Mouse (Mus musculus): ENCODE data around the gene Tcap. TPM values are rescaled to one million over a fixed set of nuclear protein-coding genes. Genes with fewer than 3 reads are reported as not detected.
A peak's percentile ranks its signal among the peaks of the same experiment; 100 is the strongest.
"Not testable (repeated sequence)": the region's sequence is repeated elsewhere in the genome, so short reads cannot be mapped to it uniquely, and the experiment has no call there.

Tcap gene
- polyA plus RNA-seq, 1 experiment from 2014 or later = 18.1 TPM

DNA sequence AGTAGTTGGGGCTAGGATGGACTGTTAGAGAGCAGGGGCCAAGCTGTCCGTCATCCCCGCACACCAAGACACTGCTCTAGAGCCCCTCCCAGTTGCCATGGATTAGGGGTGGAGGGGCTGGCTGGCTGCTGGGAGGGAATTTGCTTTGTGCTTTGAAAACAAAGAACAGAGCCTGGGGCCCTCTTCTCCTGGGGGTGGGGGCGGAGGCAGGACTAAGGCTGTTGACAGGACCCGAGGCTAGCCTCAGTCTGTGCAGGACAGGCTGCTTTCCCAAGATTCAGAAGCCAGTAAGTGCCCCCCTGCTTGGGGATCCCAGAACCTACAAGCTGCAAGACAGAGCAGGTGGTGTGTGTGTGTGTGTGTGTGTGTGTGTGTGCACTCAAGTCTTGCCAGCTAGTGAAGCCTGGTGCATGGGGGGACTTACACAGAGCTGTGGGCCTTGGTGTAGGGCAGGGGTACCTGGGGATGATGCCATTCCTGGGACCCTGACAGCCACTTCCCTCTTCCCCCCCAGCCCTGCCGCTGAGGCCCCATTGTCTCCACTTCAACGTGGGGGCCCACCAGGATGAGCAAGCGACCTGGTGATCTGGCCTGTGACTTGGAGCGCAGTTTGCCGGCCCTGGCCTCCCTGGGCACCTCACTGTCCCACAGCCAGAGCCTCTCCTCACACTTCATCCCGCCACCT is 11.9 kb upstream of the Tcap start:
- 62% methylated on average over 10 of the region's 10 CpGs for WGBS
- Histone ChIP-seq H3K27ac (no peak overlapping the region), H3K9ac (no peak overlapping the region), H3K36me3 (peaks cover 36% of the 10 kb centered on the region), H3K4me1 (0 out of 2 replicates have a peak, but pooled peaks cover 6% of the 10 kb centered on the region), H3K9me3 (no peaks in the 10 kb centered on the region), H3K4me3 (no peak overlapping the region), H3K4me2 (no peak overlapping the region), H3K27me3 (no peaks in the 10 kb centered on the region)
- no peak for ATAC-seq (ENCODE audit: insufficient number of reproducible peaks, low FRiP score, low TSS enrichment, low read depth)

DNA sequence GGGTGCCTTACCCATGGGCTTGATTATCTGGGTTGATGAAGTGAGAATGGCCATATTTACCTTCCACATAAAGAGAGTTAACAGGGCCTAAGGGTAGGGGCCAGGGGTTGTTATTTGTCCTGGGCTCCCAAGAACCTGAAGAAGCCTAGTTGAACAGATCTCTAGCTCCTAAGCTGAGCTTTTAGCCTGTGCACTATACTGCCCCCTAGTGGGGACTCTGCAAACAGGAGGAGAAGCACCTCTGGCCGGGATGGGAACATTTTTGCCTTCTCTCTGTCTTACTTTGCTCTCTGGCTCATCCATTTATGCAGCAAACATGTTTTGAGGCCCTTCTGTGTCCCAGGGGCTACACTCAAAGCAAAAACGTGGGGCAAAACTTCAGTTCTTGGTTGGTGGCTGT is 11.2 kb upstream of the Tcap start:
- Histone ChIP-seq H3K36me3 (peaks cover 43% of the 10 kb centered on the region), H3K4me2 (no peak overlapping the region), H3K4me1 (0 out of 2 replicates have a peak, but pooled peaks cover 6% of the 10 kb centered on the region), H3K9me3 (no peaks in the 10 kb centered on the region), H3K27ac (no peak overlapping the region), H3K27me3 (no peaks in the 10 kb centered on the region), H3K9ac (no peak overlapping the region), H3K4me3 (no peak overlapping the region)
- no peak for ATAC-seq (ENCODE audit: insufficient number of reproducible peaks, low FRiP score, low TSS enrichment, low read depth)
- 6% methylated on average over 2 of the region's 2 CpGs for WGBS

DNA sequence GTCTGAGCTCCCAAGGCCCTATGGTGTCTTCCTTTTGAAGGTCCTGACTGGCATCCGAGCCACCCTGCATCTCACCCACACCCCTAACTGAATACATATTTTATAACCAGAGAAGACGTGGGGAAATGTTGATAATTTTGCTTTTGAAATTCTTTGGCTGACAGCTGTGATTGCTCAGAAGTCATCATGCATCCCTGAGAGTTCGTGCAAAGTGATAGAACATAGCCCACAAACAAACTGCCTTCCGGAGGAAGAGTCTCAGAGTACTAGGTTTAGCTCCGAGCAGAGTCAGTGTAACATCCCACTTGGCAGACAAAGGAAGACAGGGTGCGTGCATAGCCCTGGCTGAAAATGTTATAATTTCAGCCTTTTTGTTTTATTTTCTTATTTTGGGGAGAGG is 10.4 kb upstream of the Tcap start:
- H3K36me3 ChIP-seq = peaks cover 52% of the 10 kb centered on the region
- H3K4me2 ChIP-seq = no peak overlapping the region
- H3K9ac ChIP-seq = no peak overlapping the region
- no peak overlapping the region for H3K27ac ChIP-seq
- WGBS = 92% methylated on average over 6 of the region's 6 CpGs
- no peak for ATAC-seq (ENCODE audit: insufficient number of reproducible peaks, low FRiP score, low TSS enrichment, low read depth)
- no peaks in the 10 kb centered on the region for H3K9me3 ChIP-seq
- no peaks in the 10 kb centered on the region for H3K27me3 ChIP-seq
- 0 out of 2 replicates have a peak, but pooled peaks cover 6% of the 10 kb centered on the region for H3K4me1 ChIP-seq
- H3K4me3 ChIP-seq = no peak overlapping the region

DNA sequence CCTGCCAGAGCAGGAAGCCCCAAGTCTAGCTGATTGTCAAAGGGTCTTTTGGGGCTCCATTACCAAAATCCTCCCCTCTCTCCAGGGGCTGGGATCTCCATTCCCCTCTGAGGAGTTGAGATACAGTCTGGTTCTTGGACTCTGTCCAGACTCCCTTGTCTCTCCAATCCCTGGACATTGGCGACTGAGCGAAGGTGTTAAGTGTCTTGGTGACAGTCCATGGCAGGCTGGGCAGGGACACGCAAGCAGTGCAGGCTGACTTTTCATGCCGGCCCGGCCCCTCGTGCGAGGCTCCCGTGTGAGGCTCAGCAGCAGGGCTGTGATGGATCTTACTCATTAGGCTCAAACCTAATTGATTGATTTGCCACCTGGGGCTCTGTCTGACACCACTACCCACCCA is 9.3 kb upstream of the Tcap start:
- Histone ChIP-seq H3K9ac (no peak overlapping the region), H3K4me3 (no peak overlapping the region), H3K27ac (no peak overlapping the region), H3K9me3 (no peaks in the 10 kb centered on the region), H3K4me2 (no peak overlapping the region), H3K4me1 (0 out of 2 replicates have a peak, but pooled peaks cover 6% of the 10 kb centered on the region), H3K27me3 (no peaks in the 10 kb centered on the region), H3K36me3 (peaks cover 62% of the 10 kb centered on the region)
- no peak for ATAC-seq (ENCODE audit: insufficient number of reproducible peaks, low FRiP score, low TSS enrichment, low read depth)
- WGBS = 84% methylated on average over 8 of the region's 8 CpGs

DNA sequence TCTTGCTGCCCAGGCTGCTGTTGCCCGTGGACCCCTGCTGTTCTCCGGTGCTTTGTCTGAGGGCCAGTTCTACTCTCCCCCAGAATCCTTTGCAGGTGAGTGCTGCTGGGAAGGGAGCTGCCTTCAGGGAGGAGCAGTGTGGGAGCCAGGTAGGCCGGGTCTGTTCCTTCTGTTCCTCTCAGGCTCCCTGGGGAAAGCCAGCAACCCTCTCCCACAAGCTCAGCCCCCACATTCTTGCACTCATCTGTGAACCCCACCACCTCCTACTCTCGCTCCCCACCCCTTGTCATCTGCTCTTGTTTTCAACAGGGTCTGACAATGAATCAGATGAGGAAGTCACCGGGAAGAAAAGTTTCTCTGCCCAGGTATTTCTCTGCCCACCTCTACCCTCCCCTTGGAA is 6.9 kb upstream of the Tcap start:
- WGBS = 74% methylated on average over 5 of the region's 5 CpGs
- Histone ChIP-seq H3K4me1 (no peaks in the 10 kb centered on the region), H3K9ac (no peak overlapping the region), H3K36me3 (peaks cover 83% of the 10 kb centered on the region), H3K27me3 (no peaks in the 10 kb centered on the region), H3K4me3 (no peak overlapping the region), H3K9me3 (no peaks in the 10 kb centered on the region), H3K27ac (no peak overlapping the region), H3K4me2 (no peak overlapping the region)
- ATAC-seq (ENCODE audit: insufficient number of reproducible peaks, low FRiP score, low TSS enrichment, low read depth) = no peak

DNA sequence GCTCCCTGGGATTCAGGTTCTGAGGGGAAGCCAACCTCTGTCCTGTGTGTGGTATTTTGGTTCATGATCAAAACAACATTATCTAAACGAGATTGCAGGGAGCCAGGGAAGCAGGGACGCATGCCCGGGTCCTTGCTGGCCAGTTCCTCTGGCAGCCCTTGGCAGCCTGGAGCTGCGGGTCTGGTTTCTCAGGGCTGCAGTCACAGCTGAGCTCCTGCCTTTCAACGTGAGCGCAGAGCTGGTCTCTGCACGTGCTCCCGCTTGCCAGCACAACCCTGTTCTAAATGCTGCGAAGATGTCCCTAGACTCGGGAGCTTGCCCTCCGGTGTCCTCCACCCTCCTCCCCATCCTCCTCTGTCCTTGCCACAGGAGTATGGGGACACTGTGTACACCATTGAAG is 5.8 kb upstream of the Tcap start:
- Histone ChIP-seq H3K36me3 (peaks cover 84% of the 10 kb centered on the region), H3K4me2 (no peak overlapping the region), H3K4me3 (no peak overlapping the region), H3K9me3 (no peaks in the 10 kb centered on the region), H3K9ac (no peak overlapping the region), H3K4me1 (no peaks in the 10 kb centered on the region), H3K27ac (no peak overlapping the region), H3K27me3 (no peaks in the 10 kb centered on the region)
- 74% methylated on average over 11 of the region's 11 CpGs for WGBS
- ATAC-seq (ENCODE audit: insufficient number of reproducible peaks, low FRiP score, low TSS enrichment, low read depth) = no peak

DNA sequence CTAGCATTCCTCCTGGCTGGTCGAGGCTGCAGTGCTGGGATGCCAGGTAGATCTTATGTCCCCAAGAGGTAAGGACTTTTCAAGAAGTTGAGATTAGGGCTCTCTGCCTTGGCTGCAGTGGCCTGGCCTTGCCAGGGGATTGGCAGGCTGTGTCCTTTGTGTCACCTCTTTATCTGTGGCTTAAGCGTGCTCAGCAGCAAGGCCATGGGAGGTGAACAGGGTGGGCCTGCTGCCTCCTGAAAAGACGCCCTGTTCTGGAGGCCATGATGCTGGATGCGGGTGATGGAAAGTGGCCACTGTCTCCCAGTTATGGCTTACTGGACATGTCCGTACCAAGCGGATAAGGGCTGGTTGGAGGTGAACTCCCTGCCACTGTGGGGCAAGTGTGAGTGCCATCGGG is 4.2 kb upstream of the Tcap start:
- no peaks in the 10 kb centered on the region for H3K9me3 ChIP-seq
- whole genome bisulfite sequencing = 93% methylated on average over 7 of the region's 7 CpGs
- ATAC-seq (ENCODE audit: insufficient number of reproducible peaks, low FRiP score, low TSS enrichment, low read depth) = no peak
- no peaks in the 10 kb centered on the region for H3K4me1 ChIP-seq
- no peak overlapping the region for H3K27ac ChIP-seq
- no peak overlapping the region for H3K4me3 ChIP-seq
- H3K9ac ChIP-seq = no peak overlapping the region
- H3K4me2 ChIP-seq = no peak overlapping the region
- peaks cover 71% of the 10 kb centered on the region for H3K36me3 ChIP-seq
- peaks cover 13% of the 10 kb centered on the region for H3K27me3 ChIP-seq

DNA sequence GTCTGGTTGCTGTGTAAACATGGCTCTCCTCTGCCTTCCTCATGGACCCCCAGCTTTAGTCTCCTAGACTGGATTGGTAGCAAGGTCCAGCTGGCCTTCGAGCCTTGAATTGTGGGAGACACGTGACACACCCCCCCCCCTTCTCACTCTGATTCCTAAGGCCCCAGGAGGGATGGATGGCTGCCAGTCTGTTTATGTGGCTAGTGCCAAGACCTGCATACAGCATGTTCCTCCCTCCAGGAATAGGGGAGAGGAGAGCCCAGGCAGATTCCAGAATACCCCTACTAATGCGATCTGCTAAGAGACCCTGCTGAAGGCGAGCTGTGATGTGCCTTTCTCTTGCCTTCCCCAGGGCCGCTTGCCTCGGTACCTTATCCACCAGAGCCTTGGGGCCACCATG is 3.5 kb upstream of the Tcap start:
- H3K9me3 ChIP-seq = no peaks in the 10 kb centered on the region
- H3K27ac ChIP-seq = no peak overlapping the region
- H3K36me3 ChIP-seq = peaks cover 64% of the 10 kb centered on the region

DNA sequence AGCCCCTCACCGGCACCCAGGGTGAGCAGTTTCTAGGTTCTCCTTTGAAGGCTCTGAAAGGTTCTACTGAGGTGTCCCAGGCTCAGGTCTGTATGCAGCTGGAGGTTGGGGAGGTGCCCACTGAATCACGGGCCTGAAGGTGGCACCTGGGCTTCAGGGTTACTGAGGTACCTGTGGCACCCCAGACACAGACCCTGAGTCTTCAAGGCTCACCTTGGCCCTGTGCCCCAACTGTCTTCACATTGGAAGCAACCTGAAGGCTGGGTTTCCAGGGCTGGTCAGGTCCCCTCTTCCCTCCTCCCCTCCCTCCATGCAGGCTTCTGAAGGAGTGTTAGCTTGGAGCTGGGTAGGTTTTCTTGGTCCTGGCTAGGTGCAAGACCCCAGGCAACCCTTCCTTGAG is 2.0 kb upstream of the Tcap start:
- Histone ChIP-seq H3K9me3 (no peaks in the 10 kb centered on the region), H3K9ac (no peak overlapping the region), H3K4me3 (no peak overlapping the region), H3K4me1 (peaks cover 4% of the 10 kb centered on the region; the same call in 1 of the 2 replicates), H3K4me2 (no peak overlapping the region), H3K27ac (no peak overlapping the region), H3K36me3 (peaks cover 49% of the 10 kb centered on the region), H3K27me3 (peaks cover 36% of the 10 kb centered on the region)
- ATAC-seq (ENCODE audit: insufficient number of reproducible peaks, low FRiP score, low TSS enrichment, low read depth) = no peak
- 86% methylated on average over 2 of the region's 2 CpGs for WGBS

More for the DNA sequence above, 3.5 kb upstream of the Tcap start:
- H3K27me3 ChIP-seq = peaks cover 20% of the 10 kb centered on the region
- no peaks in the 10 kb centered on the region for H3K4me1 ChIP-seq
- WGBS = 82% methylated on average over 6 of the region's 6 CpGs
- ATAC-seq (ENCODE audit: insufficient number of reproducible peaks, low FRiP score, low TSS enrichment, low read depth) = no peak
- H3K4me3 ChIP-seq = no peak overlapping the region
- no peak overlapping the region for H3K4me2 ChIP-seq
- no peak overlapping the region for H3K9ac ChIP-seq

DNA sequence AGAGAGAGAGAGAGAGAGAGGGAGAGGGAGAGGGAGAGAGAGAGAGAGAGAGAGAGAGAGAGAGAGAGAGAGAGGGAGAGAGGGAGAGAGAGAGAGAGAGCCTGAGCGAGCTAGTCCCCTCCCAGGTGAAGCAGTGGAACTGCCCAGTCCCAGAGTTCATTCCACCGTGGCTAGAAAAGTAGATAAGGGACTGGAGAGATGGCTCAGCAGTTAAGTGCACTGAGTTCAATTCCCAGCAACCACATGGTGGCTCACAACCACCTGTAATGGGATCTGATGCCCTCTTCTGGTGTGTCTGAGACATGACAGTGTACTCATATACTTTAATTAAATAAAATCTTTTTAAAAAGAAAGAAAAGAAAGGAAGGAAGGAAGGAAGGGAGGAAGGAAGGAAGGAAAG is 1.2 kb upstream of the Tcap start:
- not testable (repeated sequence) for H3K4me1 ChIP-seq; H3K4me3 ChIP-seq; H3K27ac ChIP-seq; H3K9me3 ChIP-seq; ATAC-seq (ENCODE audit: insufficient number of reproducible peaks, low FRiP score, low TSS enrichment, low read depth); H3K9ac ChIP-seq; H3K4me2 ChIP-seq
- Histone ChIP-seq H3K27me3 (peaks cover 43% of the 10 kb centered on the region), H3K36me3 (peaks cover 41% of the 10 kb centered on the region)
- WGBS = 44% methylated on average over 2 of the region's 2 CpGs

DNA sequence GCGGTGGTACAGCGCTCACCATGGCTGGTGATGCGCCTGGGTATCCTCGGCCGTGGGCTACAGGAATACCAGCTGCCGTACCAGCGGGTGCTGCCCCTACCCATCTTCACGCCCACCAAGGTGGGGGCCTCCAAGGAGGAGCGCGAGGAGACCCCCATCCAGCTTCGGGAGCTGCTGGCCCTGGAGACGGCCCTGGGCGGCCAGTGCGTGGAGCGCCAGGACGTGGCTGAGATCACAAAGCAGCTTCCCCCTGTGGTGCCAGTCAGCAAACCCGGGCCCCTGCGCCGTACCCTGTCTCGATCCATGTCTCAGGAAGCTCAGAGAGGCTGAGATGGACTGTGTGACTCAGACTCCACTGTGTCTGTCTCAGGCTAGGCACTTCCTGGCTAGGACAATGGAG is 605 bp downstream of the Tcap start:
- 73% methylated on average over 20 of the region's 20 CpGs for WGBS
- Histone ChIP-seq H3K27ac (no peak overlapping the region), H3K4me2 (no peak overlapping the region), H3K36me3 (peaks cover 23% of the 10 kb centered on the region), H3K4me1 (peaks cover 11% of the 10 kb centered on the region; the same call in 1 of the 2 replicates), H3K9me3 (no peaks in the 10 kb centered on the region), H3K9ac (no peak overlapping the region), H3K4me3 (no peak overlapping the region), H3K27me3 (peaks cover 61% of the 10 kb centered on the region)
- ATAC-seq (ENCODE audit: insufficient number of reproducible peaks, low FRiP score, low TSS enrichment, low read depth) = no peak

DNA sequence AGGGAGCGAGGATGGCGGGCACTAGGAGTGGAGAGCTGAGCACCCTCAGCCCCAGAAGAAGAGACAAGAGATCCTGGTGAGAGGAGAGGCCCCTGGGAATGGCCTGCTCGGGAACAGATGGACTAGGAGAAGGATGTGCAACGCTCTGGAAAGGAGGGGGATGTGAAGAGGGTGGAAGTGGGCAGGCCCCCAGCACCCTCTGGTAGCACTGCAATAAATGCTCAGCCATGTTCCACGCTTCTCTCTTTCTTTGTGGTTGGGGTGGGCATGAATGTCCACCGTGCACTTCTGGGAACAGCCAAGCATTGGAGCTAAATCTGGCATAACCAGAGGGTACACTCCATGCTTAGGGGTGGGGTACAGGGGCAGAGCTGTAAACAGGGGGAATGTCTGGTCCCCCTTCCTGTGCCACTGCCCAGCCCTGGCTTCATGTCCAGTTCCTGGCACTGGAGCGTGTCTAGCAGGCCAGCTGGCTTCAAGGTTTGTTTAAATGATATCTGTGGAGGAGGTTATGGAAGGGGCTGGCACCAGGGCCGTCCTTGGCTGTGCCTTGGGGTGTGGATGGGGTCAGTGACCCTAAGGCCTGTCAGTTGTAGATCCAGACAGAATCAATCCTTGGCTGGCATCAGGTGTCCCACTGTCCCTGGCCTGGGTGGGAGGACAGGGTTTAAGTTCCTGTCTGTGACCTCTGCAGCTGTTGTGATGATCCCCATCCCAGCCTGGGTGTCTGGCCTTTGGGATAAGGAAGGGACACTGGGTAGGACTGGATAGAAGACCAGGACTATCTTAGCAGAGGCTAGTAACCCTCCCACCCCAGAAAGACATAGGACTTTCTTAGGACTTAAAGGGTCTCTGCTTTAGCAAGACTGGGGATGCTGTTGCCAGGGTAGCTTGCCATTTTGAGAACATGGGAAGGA is 1.4 kb downstream of the Tcap start:
- ATAC-seq (ENCODE audit: insufficient number of reproducible peaks, low FRiP score, low TSS enrichment, low read depth) = no peak
- peaks cover 15% of the 10 kb centered on the region for H3K36me3 ChIP-seq
- 0 out of 2 replicates have a peak overlapping the region, but pooled peaks have one; percentile 7 for H3K4me2 ChIP-seq
- H3K9ac ChIP-seq = no peak overlapping the region
- peaks cover 64% of the 10 kb centered on the region for H3K27me3 ChIP-seq
- H3K27ac ChIP-seq = no peak overlapping the region
- no peaks in the 10 kb centered on the region for H3K9me3 ChIP-seq
- H3K4me1 ChIP-seq = peaks cover 13% of the 10 kb centered on the region
- WGBS = 66% methylated on average over 8 of the region's 8 CpGs
- no peak overlapping the region for H3K4me3 ChIP-seq

All from limb, embryonic 15.5 days (tissue).